Mouse (Mus musculus) lung, adult 2 months (tissue): Measurements from ENCODE around the gene Cbx1.

Experiments
- CTCF ChIP-seq: fragments of 200-500 bp; IDR thresholded peaks from 2 replicates; pipeline ENCODE4 v1.5.1; 2011; ENCODE audit warnings: mild to moderate bottlenecking, low read length, control low read depth; ENCODE audit not compliant: insufficient read depth
- POLR2A ChIP-seq: fragments of 200-500 bp; IDR thresholded peaks from 2 replicates; pipeline ENCODE4 v1.6.1; 2011; ENCODE audit warnings: low read depth, mild to moderate bottlenecking, control low read depth, low read length, borderline replicate concordance; ENCODE audit errors: extremely low read depth

GRCm38 (mm10) chr11:96776068-96776467 is 12.9 kb upstream of the Cbx1 start:
- TF ChIP-seq CTCF (no peak), POLR2A (no peak)
